Mouse (Mus musculus): ENCODE results near the gene Brsk1.

Gene Brsk1

GRCm38 (mm10) chr7:4669156-4669555, 21.2 kb upstream of the Brsk1 start:
- DNase-seq (ENCODE audit: low spot score) = no peak

DNA sequence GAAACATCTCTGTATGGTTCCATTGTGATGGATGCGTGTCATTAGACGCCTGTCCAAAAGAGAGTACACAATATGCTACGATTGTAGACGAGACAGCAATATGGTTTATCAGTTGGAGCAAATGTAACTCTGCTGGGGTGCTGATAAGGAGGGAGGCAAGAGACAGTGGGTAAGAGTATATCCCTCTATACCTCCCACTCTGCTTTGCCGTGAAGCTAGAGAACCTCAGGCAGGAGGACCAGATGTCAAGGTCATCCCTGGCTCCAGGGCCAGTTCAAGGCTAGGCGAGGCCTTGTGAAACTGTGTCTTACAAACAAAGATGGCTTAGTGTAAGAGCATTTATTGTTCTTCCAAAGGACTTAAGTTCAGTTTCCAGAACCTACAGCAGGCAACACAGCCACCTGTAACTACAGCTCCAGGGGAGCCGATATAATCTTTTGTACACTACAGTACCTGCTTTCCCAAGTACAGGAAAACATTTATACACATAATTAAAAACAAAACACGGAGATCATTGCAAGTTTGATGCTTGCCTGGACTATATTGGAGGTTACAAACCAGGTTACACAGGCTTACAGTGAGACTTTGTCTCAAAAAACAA, 19.6 kb upstream of the Brsk1 start:
- peak; percentile 46 for DNase-seq (ENCODE audit: low spot score)

DNA sequence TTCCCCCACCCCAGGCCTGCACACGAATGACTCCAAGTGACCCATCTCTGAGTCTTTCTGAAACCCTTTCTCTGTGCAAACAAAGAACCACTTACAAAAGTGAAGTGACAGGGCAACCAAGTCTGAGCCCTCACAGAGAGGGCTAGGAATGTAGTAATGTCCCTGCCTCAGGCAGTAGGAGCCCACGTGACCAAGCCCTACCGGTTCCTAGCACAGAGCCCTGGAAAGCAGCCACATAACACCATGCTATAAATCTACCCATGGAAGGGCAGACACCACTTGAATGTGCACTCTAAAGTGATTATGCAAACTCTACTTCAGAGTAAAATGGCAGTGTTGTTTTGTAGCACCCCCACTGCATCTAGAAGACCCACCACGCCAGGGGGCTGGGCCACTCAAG, 18.4 kb upstream of the Brsk1 start:
- no peak for DNase-seq (ENCODE audit: low spot score)

- no peak for DNase-seq (ENCODE audit: low spot score)
Measured at GRCm38 (mm10) chr7:4674114-4674731, 16.2 kb upstream of the Brsk1 start.

- DNase-seq (ENCODE audit: low spot score) = no peak
Measured at GRCm38 (mm10) chr7:4675200-4675599, 15.2 kb upstream of the Brsk1 start.

DNA sequence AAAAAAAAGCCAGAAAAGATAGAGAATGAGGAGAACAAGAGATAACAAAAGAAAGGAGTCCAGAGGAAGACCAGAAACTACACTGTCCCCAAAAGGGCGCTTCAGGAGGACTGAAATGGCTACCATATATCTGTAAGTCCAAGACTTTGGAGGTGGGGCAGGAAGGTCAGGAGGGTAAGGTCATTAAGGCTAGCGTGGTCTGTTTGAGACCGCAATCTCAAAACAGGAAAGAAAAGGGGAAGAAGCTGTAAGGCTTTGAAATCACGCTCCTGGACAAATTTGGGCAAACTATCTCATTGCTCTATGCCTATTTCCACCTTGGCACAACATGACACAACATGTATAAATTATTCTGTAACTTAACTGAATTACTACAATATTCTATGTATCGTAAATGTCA, 7.1 kb upstream of the Brsk1 start:
- no peak for DNase-seq (ENCODE audit: low spot score)

GRCm38 (mm10) chr7:4684203-4684602, 6.2 kb upstream of the Brsk1 start:
- DNase-seq (ENCODE audit: low spot score) = no peak

DNA sequence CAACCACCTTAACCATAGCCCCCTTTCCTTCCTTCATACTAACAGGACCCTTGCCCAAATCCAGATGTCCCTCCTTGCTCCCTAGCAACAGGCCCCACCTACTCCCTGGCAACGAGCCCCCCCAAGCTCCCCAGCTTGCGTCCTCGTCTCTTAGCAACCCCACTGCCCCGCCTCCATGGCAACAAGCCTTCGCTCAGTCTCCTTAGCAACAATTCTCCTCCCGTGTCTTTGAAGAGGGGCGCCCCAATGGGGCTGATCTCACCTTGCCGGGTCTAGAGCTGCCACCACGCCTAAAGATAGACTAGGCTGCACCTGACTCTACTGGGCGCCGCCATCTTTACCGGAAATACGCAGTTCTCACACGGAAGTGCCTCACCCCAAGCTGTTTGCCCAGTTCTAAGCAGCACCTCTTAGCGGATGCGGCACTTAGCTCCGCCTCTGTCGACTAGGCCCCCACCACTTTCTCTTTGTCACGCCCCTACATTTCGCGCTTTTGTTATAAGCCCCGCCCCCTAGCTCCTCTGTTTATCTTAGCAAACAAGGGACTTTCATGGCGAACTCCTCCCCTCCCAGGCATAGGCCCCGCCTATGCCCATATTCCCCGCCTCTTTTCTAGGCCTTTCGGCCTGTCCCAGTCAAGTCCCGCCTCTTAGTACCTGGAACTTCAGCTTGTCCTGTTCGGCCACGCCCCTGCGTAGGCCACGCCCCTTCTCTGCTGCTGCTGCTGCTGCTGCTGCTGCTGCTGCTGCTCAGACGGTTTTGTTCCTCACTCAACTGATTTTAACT, 5.6 kb upstream of the Brsk1 start, which contains the start of gene Hspbp1:
Gene Hspbp1, minus strand, starts transcription at position 437 of the 786 bp plus-strand sequence.
- DNase-seq (ENCODE audit: low spot score) = peak; percentile 95

GRCm38 (mm10) chr7:4690951-4691653, 698 bp downstream of the Brsk1 start:
- no peak for DNase-seq (ENCODE audit: low spot score)

DNA sequence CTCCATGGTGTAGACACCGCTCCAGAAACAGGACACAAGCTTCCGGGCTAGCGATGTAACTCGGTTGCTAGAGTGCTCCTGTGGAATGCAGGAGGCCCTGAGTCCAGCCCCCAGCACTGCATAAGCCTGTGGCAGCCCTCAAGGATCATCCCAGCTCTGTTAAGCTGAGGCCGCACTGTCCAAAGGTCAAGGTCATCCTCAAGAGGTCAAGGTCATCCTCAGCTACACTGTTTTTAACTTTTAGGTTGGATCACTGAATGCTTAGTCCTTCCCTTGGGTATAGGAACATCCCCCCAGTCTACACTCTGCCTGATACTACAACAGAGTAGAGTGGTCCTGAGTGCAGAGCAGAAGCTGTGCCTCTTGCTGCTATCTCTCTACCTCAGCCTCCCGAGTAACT, 2.6 kb downstream of the Brsk1 start:
- no peak for DNase-seq (ENCODE audit: low spot score)

DNA sequence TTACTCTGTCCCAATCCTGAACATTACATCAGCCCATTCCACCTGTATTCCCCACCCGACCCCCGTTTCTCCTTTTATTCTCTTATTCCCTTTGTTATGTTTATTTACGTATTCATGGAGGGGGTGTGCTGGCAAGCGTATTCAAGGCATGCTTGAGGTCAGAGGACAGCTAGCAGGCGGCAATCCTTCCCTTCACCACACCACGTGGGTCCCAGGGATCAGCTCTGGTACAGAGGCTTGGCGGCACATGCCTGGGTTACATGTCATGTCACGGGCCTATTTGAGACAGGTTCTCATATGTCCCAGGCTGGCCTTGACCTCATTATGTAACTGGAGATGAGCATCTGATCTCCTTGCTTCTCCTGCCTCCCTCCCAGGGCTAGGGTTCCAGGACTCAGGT, 11.9 kb downstream of the Brsk1 start:
- no peak for DNase-seq (ENCODE audit: low spot score)

GRCm38 (mm10) chr7:4703195-4703594, 12.8 kb downstream of the Brsk1 start:
- DNase-seq (ENCODE audit: low spot score) = no peak

DNA sequence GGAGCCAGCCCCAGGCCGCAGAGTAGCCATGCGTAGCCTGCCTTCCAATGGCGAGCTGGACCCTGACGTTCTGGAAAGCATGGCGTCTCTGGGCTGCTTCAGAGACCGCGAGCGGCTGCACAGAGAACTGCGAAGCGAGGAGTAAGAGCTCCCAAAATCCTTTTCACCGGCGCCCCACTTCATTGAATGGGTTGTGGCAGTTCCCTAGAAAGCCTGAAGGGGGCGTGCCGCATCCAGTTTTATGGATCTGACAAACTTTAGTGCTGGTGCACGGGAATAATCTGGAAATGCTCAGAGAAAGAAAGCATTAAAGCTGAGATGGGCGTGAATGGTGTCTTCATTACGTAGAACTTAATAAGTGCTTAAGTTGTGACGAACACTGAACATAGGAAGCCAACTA, 14.7 kb downstream of the Brsk1 start:
- DNase-seq (ENCODE audit: low spot score) = peak; percentile 48

DNA sequence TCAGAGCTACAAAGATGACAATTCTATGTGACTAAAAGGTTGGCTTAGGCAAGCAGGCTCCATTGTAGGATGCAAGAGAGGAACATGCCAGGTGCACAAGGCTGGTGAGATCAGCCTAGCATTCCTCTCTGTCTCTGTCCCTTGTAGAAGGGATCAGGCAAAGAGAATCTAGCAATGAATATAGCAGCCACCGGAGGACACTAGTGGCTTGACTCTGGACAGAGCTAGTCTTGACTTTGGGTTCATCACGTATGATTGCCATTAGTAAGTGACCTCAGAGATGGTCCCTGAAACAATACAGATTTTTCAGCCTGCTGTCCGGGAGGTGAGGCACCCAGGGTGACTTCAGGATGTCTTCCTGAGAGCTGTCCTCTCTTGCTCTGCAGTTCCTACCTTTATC, 22.2 kb downstream of the Brsk1 start:
- DNase-seq (ENCODE audit: low spot score) = no peak

DNA sequence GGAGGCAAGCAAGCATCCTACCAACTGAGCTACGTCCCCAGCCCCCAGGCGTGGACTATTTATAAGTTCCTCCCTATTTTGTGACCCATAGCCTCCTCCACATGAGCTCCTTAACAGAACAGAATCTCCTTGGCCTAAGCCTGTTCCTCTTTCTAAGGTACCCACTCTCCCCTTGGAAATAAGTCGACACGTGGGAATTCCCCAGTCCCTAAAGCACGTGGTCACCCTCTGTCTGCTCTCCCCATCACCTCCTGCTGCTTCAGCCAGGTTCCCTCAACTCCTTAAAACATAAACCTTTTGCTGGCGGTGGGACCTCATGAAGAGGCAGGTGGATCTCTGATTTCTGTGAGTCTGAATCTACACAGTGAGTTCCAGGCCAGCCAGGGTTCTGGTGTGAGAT, 26.6 kb downstream of the Brsk1 start:
- DNase-seq (ENCODE audit: low spot score) = no peak

GRCm38 (mm10) chr7:4719276-4719675, 28.9 kb downstream of the Brsk1 start:
- DNase-seq (ENCODE audit: low spot score) = no peak

GRCm38 (mm10) chr7:4723508-4723907, 33.1 kb downstream of the Brsk1 start:
- DNase-seq (ENCODE audit: low spot score) = no peak

- no peak for DNase-seq (ENCODE audit: low spot score)
Measured at GRCm38 (mm10) chr7:4724359-4724758, 34.0 kb downstream of the Brsk1 start.

DNA sequence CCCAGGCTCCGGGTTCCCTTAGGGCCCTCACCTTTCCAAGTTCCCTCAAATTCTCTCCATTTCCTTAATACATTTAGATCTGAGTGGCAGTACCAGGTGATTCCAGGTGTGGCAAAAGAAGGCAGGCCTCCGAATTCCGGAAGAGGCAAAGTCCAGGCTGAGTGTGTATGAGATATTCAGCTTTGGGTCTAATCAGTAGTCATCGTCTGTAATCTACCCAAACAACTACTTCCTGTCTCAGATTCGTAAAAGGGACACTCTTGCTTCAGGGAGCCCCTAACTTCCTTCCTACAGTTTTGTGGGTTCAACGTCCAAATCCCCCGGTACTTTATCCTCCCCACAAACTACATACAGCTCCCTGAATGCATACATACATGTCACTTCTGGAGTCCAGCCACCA, 34.8 kb downstream of the Brsk1 start, which contains the start of gene Tmem150b:
Gene Tmem150b, minus strand, starts transcription at position 81 of the 400 bp plus-strand sequence.
- DNase-seq (ENCODE audit: low spot score) = no peak

DNA sequence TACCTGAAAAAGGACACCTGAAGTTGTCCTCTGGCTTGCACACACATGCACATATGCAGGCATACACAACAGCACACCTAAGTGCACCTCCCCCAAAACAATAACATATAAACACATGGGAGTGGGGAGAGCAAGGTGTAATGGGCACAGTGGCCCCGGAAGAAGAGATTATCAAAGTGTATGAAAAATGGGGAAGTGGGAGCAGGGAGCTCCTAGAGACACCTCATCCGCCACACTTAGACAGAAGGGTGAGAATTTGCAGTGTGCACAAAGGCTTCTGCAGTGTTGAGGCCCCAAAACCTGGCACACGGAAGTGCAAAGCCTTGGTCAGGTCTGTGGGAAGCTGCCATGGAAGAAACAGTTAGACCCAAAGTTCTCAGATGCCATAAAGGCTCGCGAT, 40.7 kb downstream of the Brsk1 start:
- no peak for DNase-seq (ENCODE audit: low spot score)

GRCm38 (mm10) chr7:4732968-4733392, 42.6 kb downstream of the Brsk1 start:
- no peak for DNase-seq (ENCODE audit: low spot score)

GRCm38 (mm10) chr7:4739041-4739543, 48.7 kb downstream of the Brsk1 start:
- DNase-seq (ENCODE audit: low spot score) = no peak
